Mouse (Mus musculus) olfactory bulb, adult 2 months (tissue): ENCODE measurements around the gene Fbxl22.

Experiments used
- CTCF ChIP-seq: fragments of 200-500 bp; IDR thresholded peaks from 2 replicates; pipeline ENCODE4 v1.5.1; 2012; ENCODE audit warnings: low read depth, mild to moderate bottlenecking, low read length, moderate library complexity; ENCODE audit not compliant: insufficient read depth
- POLR2A ChIP-seq: fragments of 200-500 bp; IDR thresholded peaks from 2 replicates; pipeline ENCODE4 v1.6.1; 2012; ENCODE audit warnings: mild to moderate bottlenecking, low read depth, low read length, moderate library complexity; ENCODE audit not compliant: insufficient read depth

DNA sequence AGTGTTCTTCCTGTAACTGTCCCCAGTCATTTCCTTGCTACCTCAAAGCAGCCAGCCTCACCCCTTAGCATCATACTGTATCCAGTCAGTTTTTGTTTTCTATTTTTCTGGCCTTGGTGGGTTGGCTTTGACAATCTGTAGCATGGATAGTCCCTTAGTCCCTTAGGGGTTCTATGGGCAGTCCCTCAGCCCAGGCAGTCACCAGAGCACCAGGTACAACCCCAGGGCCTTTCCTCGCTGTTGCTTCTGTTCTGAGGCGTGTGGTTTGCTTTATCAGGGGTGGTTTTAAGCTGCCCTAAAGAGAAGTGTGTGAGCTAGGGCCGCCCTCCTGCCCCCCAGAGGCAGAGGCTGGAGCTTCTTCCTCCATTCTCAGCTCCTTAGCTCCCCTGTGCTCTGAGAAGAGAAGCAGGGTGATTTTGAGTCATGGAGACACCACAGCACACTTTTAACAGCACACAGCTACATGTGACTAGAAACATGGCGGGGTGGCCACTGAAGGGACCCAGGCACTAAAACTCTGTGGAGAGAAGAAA lies 10.4 kb downstream of the Fbxl22 start:
- TF ChIP-seq POLR2A (no peak), CTCF (no peak)
